Mouse (Mus musculus): ENCODE results near the gene Dgat2. TPM values are rescaled to one million over a fixed set of nuclear protein-coding genes. Genes with fewer than 3 reads are reported as not detected.
A peak's percentile ranks its signal among the peaks of the same experiment; 100 is the strongest.

The Dgat2 gene
- polyA plus RNA-seq, 1 experiment from 2014 or later: 21.9 TPM

- no peaks in the 10 kb centered on the region for H3K9me3 ChIP-seq (ENCODE audit: control insufficient read depth, low read length)
- H3K27ac ChIP-seq (ENCODE audit: low read depth, low read length): no peak overlapping the region
- H3K27me3 ChIP-seq (ENCODE audit: control insufficient read depth, insufficient read depth, low read length): no peaks in the 10 kb centered on the region
- 83% methylated on average over 6 of the region's 6 CpGs for WGBS
- ATAC-seq (ENCODE audit: low FRiP score, low TSS enrichment): no peak
- H3K36me3 ChIP-seq (ENCODE audit: control insufficient read depth, insufficient read depth, low read length): no peaks in the 10 kb centered on the region
- peaks cover 8% of the 10 kb centered on the region; the same call in 1 of the 2 replicates for H3K4me1 ChIP-seq (ENCODE audit: control insufficient read depth, insufficient read depth, low read length)
- no peak overlapping the region for H3K9ac ChIP-seq (ENCODE audit: low read depth, low read length)
- H3K4me3 ChIP-seq (ENCODE audit: low read length): no peak overlapping the region
- no peak overlapping the region for H3K4me2 ChIP-seq (replicated peaks; ENCODE audit: low read depth, low read length)
Measured at GRCm38 (mm10) chr7:99172898-99173297, 9.6 kb downstream of the Dgat2 start.

DNA sequence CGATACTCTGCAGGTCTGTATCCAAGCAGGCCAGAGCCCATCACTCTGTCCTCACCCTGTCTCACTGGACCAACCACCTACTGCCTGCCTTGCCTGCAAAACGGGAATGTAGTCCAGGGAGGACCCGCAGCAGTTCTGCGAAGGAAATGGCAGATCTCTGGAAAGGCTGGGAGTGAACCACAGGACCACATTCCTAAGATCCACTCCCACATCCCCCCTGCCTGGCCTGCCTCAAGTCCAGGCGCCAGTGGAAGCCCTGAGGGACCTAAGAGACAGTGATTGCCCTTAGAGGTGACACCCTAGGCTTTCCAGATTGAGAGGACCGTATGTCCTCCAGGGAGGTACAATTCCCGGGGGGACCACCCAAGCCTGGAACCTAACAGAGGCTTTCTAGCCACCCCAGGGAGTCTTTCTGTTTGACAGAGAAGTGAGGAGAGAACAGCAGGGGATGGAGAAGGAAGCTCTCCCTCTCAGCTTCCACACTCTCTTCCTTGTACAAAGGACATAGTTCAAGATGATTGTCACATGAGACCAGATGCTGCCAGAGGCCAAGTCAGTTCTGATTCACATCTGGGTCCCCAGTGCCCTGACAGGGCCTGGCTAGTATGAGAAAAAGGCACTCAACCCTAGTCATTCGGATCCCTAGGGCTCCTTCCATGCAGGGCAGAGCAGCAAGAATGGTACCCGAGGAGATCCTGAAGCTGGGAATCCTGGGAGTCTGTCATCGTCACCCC, 10.6 kb downstream of the Dgat2 start:
- WGBS: 53% methylated on average over 10 of the region's 10 CpGs
- H3K4me1 ChIP-seq (ENCODE audit: control insufficient read depth, insufficient read depth, low read length): peaks cover 10% of the 10 kb centered on the region; the same call in 1 of the 2 replicates
- ATAC-seq (ENCODE audit: low FRiP score, low TSS enrichment): no peak

GRCm38 (mm10) chr7:99170519-99170918, 12.0 kb downstream of the Dgat2 start:
- Histone ChIP-seq H3K36me3 (ENCODE audit: control insufficient read depth, insufficient read depth, low read length) (no peaks in the 10 kb centered on the region), H3K9me3 (ENCODE audit: control insufficient read depth, low read length) (no peaks in the 10 kb centered on the region), H3K4me2 (replicated peaks; ENCODE audit: low read depth, low read length) (no peak overlapping the region), H3K27ac (ENCODE audit: low read depth, low read length) (no peak overlapping the region), H3K27me3 (ENCODE audit: control insufficient read depth, insufficient read depth, low read length) (no peaks in the 10 kb centered on the region), H3K4me1 (ENCODE audit: control insufficient read depth, insufficient read depth, low read length) (peaks cover 10% of the 10 kb centered on the region; the same call in 1 of the 2 replicates), H3K9ac (ENCODE audit: low read depth, low read length) (no peak overlapping the region), H3K4me3 (ENCODE audit: low read length) (no peak overlapping the region)
- 91% methylated on average over 6 of the region's 6 CpGs for WGBS
- no peak for ATAC-seq (ENCODE audit: low FRiP score, low TSS enrichment)

More for the DNA sequence above, 10.6 kb downstream of the Dgat2 start:
- Histone ChIP-seq H3K9me3 (ENCODE audit: control insufficient read depth, low read length) (no peaks in the 10 kb centered on the region), H3K36me3 (ENCODE audit: control insufficient read depth, insufficient read depth, low read length) (no peaks in the 10 kb centered on the region), H3K9ac (ENCODE audit: low read depth, low read length) (no peak overlapping the region), H3K27ac (ENCODE audit: low read depth, low read length) (peak overlapping the region; percentile 11; the same call in 1 of the 2 replicates), H3K4me2 (replicated peaks; ENCODE audit: low read depth, low read length) (no peak overlapping the region), H3K4me3 (ENCODE audit: low read length) (no peak overlapping the region), H3K27me3 (ENCODE audit: control insufficient read depth, insufficient read depth, low read length) (no peaks in the 10 kb centered on the region)

DNA sequence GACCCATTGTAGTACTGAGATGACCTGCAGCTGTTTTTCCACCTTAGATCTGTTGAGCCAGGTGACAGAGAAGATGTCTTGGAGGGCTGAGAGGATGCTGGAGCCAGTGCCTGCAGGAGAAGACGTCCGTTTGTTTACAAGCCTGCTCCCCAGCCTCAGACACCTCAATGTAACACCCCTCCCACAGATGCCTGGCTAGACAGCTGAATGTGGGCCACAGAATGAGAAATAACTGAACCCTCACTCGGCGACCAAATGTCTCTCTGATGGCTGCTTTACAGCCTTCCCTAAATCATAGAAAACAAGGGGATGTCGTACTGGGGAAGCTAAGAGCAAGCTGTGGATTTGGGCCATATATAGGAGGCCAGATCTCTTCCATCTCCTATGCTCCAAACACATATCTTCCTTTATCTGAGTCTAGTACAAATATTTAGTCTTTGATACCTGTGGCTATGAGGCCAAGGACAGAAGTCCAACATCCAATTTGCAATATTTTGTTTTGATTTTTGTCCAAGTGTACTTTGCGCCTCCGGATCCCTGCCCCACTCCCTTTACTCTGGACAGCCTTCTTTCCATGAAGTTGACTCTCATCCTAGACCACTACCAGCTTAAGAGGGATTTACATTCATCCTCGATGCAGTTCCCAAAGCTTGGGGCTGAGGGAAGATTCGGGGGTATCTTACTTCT, 12.7 kb downstream of the Dgat2 start:
- H3K27me3 ChIP-seq (ENCODE audit: control insufficient read depth, insufficient read depth, low read length): no peaks in the 10 kb centered on the region
- peaks cover 10% of the 10 kb centered on the region; the same call in 1 of the 2 replicates for H3K4me1 ChIP-seq (ENCODE audit: control insufficient read depth, insufficient read depth, low read length)
- H3K4me3 ChIP-seq (ENCODE audit: low read length): no peak overlapping the region
- no peak overlapping the region for H3K4me2 ChIP-seq (replicated peaks; ENCODE audit: low read depth, low read length)
- H3K36me3 ChIP-seq (ENCODE audit: control insufficient read depth, insufficient read depth, low read length): no peaks in the 10 kb centered on the region
- no peak overlapping the region for H3K9ac ChIP-seq (ENCODE audit: low read depth, low read length)
- WGBS: 59% methylated on average over 9 of the region's 9 CpGs
- H3K27ac ChIP-seq (ENCODE audit: low read depth, low read length): no peak overlapping the region
- no peak for ATAC-seq (ENCODE audit: low FRiP score, low TSS enrichment)
- no peaks in the 10 kb centered on the region for H3K9me3 ChIP-seq (ENCODE audit: control insufficient read depth, low read length)

DNA sequence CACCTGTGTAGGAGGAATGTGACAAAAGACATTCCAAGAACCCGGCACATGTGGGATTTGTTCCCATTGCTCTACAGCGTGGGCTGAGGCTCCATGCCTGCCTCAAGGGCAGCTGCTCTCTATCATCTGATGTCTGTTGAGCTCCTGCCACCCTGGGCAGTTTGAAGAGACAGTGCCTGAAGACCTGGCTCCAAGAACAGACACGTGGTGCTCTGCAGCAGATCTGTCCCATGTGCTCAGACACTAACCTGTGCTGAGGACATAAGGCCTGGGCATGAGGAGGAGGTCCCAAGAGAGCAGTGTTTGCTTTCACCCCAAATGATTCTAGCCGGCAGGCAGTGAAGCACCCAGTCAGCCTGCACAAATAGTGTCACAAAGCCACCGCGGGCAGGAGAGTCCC, 13.8 kb downstream of the Dgat2 start:
- Histone ChIP-seq H3K4me1 (ENCODE audit: control insufficient read depth, insufficient read depth, low read length) (peaks cover 10% of the 10 kb centered on the region; the same call in 1 of the 2 replicates), H3K36me3 (ENCODE audit: control insufficient read depth, insufficient read depth, low read length) (no peaks in the 10 kb centered on the region), H3K9ac (ENCODE audit: low read depth, low read length) (no peak overlapping the region), H3K4me2 (replicated peaks; ENCODE audit: low read depth, low read length) (no peak overlapping the region), H3K27me3 (ENCODE audit: control insufficient read depth, insufficient read depth, low read length) (no peaks in the 10 kb centered on the region), H3K4me3 (ENCODE audit: low read length) (no peak overlapping the region), H3K9me3 (ENCODE audit: control insufficient read depth, low read length) (no peaks in the 10 kb centered on the region), H3K27ac (ENCODE audit: low read depth, low read length) (no peak overlapping the region)
- ATAC-seq (ENCODE audit: low FRiP score, low TSS enrichment): no peak
- WGBS: 77% methylated on average over 6 of the region's 6 CpGs

GRCm38 (mm10) chr7:99167939-99168338, 14.6 kb downstream of the Dgat2 start:
- no peaks in the 10 kb centered on the region for H3K9me3 ChIP-seq (ENCODE audit: control insufficient read depth, low read length)
- H3K4me1 ChIP-seq (ENCODE audit: control insufficient read depth, insufficient read depth, low read length): peaks cover 10% of the 10 kb centered on the region; the same call in 1 of the 2 replicates
- peak; percentile 85 for ATAC-seq (ENCODE audit: low FRiP score, low TSS enrichment)
- peak overlapping the region; percentile 67; the same call in 1 of the 2 replicates for H3K27ac ChIP-seq (ENCODE audit: low read depth, low read length)
- WGBS: 22% methylated on average over 5 of the region's 5 CpGs
- H3K4me3 ChIP-seq (ENCODE audit: low read length): no peak overlapping the region
- H3K36me3 ChIP-seq (ENCODE audit: control insufficient read depth, insufficient read depth, low read length): no peaks in the 10 kb centered on the region
- H3K9ac ChIP-seq (ENCODE audit: low read depth, low read length): 0 out of 2 replicates have a peak overlapping the region, but pooled peaks have one; percentile 18
- H3K27me3 ChIP-seq (ENCODE audit: control insufficient read depth, insufficient read depth, low read length): no peaks in the 10 kb centered on the region
- H3K4me2 ChIP-seq (replicated peaks; ENCODE audit: low read depth, low read length): no peak overlapping the region

DNA sequence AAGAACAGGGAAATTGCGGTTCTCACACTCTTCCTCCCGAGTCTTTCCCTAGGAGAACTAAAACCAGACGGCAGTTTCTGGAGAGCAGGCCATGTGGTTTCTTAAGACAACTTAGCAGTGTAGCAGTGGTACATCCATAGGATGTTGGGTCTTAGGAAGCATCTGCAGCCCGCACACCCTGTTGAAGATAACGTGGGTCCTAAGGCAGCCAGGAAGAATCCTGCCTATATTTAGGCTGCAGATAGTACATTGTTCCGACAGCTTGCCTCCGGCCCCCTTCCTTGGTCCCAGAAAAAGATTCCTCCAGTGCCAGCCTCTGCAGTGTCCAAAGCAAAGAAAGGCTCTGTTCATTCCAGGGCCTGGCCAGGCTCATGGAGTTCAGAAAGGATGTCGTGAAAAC, 16.4 kb downstream of the Dgat2 start:
- no peak overlapping the region for H3K9ac ChIP-seq (ENCODE audit: low read depth, low read length)
- no peaks in the 10 kb centered on the region for H3K9me3 ChIP-seq (ENCODE audit: control insufficient read depth, low read length)
- H3K36me3 ChIP-seq (ENCODE audit: control insufficient read depth, insufficient read depth, low read length): no peaks in the 10 kb centered on the region
- no peak overlapping the region for H3K4me2 ChIP-seq (replicated peaks; ENCODE audit: low read depth, low read length)
- peaks cover 14% of the 10 kb centered on the region for H3K4me1 ChIP-seq (ENCODE audit: control insufficient read depth, insufficient read depth, low read length)
- no peak overlapping the region for H3K27ac ChIP-seq (ENCODE audit: low read depth, low read length)
- no peaks in the 10 kb centered on the region for H3K27me3 ChIP-seq (ENCODE audit: control insufficient read depth, insufficient read depth, low read length)
- WGBS: 81% methylated on average over 8 of the region's 8 CpGs
- ATAC-seq (ENCODE audit: low FRiP score, low TSS enrichment): no peak
- H3K4me3 ChIP-seq (ENCODE audit: low read length): no peak overlapping the region

- Histone ChIP-seq H3K36me3 (ENCODE audit: control insufficient read depth, insufficient read depth, low read length) (no peaks in the 10 kb centered on the region), H3K4me1 (ENCODE audit: control insufficient read depth, insufficient read depth, low read length) (peaks cover 20% of the 10 kb centered on the region), H3K27me3 (ENCODE audit: control insufficient read depth, insufficient read depth, low read length) (no peaks in the 10 kb centered on the region), H3K4me3 (ENCODE audit: low read length) (no peak overlapping the region), H3K9ac (ENCODE audit: low read depth, low read length) (no peak overlapping the region), H3K4me2 (replicated peaks; ENCODE audit: low read depth, low read length) (no peak overlapping the region), H3K27ac (ENCODE audit: low read depth, low read length) (no peak overlapping the region), H3K9me3 (ENCODE audit: control insufficient read depth, low read length) (no peaks in the 10 kb centered on the region)
- ATAC-seq (ENCODE audit: low FRiP score, low TSS enrichment): no peak
- WGBS: 69% methylated on average over 7 of the region's 7 CpGs
Measured at GRCm38 (mm10) chr7:99164873-99165410, 17.6 kb downstream of the Dgat2 start.

- no peaks in the 10 kb centered on the region for H3K36me3 ChIP-seq (ENCODE audit: control insufficient read depth, insufficient read depth, low read length)
- no peaks in the 10 kb centered on the region for H3K9me3 ChIP-seq (ENCODE audit: control insufficient read depth, low read length)
- H3K4me2 ChIP-seq (replicated peaks; ENCODE audit: low read depth, low read length): no peak overlapping the region
- no peak overlapping the region for H3K27ac ChIP-seq (ENCODE audit: low read depth, low read length)
- no peak overlapping the region for H3K9ac ChIP-seq (ENCODE audit: low read depth, low read length)
- WGBS: 88% methylated on average over 7 of the region's 7 CpGs
- H3K4me3 ChIP-seq (ENCODE audit: low read length): no peak overlapping the region
- peaks cover 13% of the 10 kb centered on the region for H3K4me1 ChIP-seq (ENCODE audit: control insufficient read depth, insufficient read depth, low read length)
- ATAC-seq (ENCODE audit: low FRiP score, low TSS enrichment): no peak
- H3K27me3 ChIP-seq (ENCODE audit: control insufficient read depth, insufficient read depth, low read length): no peaks in the 10 kb centered on the region
Measured at GRCm38 (mm10) chr7:99162462-99162861, 20.1 kb downstream of the Dgat2 start.

Data from kidney, embryonic 14.5 days (tissue).